Mouse (Mus musculus): ENCODE data around the gene Ppp4r3b. TPM values are rescaled to one million over a fixed set of nuclear protein-coding genes. Genes with fewer than 3 reads are reported as not detected.

Ppp4r3b gene
- polyA plus RNA-seq, 1 experiment, result 41.6 TPM

DNA sequence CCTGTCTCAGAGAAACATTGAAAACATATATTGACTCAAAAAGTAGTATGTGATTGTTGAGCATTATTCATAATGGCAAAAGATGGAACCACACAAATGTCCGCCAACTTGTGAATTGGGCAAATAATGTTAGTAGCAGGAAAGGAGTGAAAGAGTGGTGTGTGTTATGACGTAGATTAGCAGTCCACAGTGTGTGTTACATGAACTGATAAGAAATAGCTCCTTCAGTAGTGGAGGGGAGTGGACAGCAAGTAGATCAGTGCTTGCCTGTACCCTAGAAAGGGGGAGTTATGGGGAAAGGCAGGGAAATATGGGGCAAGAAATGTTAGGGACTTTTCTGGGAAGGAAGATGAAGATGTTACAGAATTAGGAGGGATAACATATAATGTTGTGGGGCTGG lies 43.5 kb downstream of the Ppp4r3b start:
- H3K4me1 ChIP-seq (ENCODE audit: control insufficient read depth, insufficient read depth, low read length), result no peaks in the 10 kb centered on the region
- WGBS, result 65% methylated on average over 2 of the region's 2 CpGs

DNA sequence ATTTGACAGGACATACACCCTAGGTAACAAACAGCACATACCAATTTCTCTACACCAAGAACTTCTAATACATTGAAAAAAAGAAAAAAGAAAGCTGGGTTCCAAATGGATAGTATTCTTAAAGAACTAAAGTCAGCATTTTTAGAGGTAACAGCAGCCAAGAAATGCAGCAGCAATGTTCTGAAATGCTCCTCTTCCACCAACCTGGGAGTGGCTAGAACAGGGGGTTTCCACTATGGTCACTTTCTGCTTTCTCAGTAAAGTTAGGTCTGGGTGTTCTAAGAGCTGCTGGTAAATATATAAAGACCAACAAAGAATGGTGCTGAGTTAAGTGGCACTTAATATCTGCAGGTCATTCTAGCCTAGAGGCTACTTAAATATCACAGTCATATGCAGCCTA lies 46.4 kb downstream of the Ppp4r3b start:
- H3K4me1 ChIP-seq (ENCODE audit: control insufficient read depth, insufficient read depth, low read length), result no peaks in the 10 kb centered on the region
- H3K4me3 ChIP-seq (replicated peaks; ENCODE audit: control insufficient read depth, low read depth, low read length), result no peak overlapping the region
- no peak overlapping the region for H3K27ac ChIP-seq (ENCODE audit: control insufficient read depth, insufficient read depth, low read depth, low read length, poor library complexity)
- TF ChIP-seq CTCF (IDR thresholded peaks at IDR 0.05; ENCODE audit: control insufficient read depth, insufficient read depth, low read length) (no peak), POLR2A (IDR thresholded peaks at IDR 0.05; ENCODE audit: borderline replicate concordance, control insufficient read depth, low read depth, low read length) (no peak)

More for the DNA sequence above, 43.5 kb downstream of the Ppp4r3b start:
- TF ChIP-seq POLR2A (IDR thresholded peaks at IDR 0.05; ENCODE audit: borderline replicate concordance, control insufficient read depth, low read depth, low read length) (no peak), CTCF (IDR thresholded peaks at IDR 0.05; ENCODE audit: control insufficient read depth, insufficient read depth, low read length) (no peak)
- Histone ChIP-seq H3K27ac (ENCODE audit: control insufficient read depth, insufficient read depth, low read depth, low read length, poor library complexity) (no peak overlapping the region), H3K4me3 (replicated peaks; ENCODE audit: control insufficient read depth, low read depth, low read length) (no peak overlapping the region)

DNA sequence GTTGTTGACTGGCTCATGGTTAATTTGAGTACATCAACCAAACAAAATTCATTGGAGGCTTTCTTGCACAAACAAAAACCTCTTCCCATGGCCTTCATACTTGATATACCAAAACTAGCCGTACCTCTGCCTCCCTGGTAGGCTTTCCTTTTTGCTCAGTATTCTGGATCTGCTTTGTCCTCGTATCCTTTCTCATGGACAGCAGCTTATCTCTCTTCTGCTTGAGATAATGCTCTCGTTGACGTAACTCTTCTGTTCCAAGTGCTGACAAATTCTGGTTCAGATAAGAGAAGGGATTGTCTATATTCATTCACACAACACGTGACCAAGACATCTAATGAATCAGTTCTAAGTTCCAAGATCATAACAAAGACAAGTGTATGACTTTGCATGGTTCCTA lies 49.6 kb downstream of the Ppp4r3b start:
- no peaks in the 10 kb centered on the region for H3K4me1 ChIP-seq (ENCODE audit: control insufficient read depth, insufficient read depth, low read length)
- H3K27ac ChIP-seq (ENCODE audit: control insufficient read depth, insufficient read depth, low read depth, low read length, poor library complexity), result no peak overlapping the region
- H3K4me3 ChIP-seq (replicated peaks; ENCODE audit: control insufficient read depth, low read depth, low read length), result no peak overlapping the region
- WGBS, result 70% methylated on average over 5 of the region's 5 CpGs
- TF ChIP-seq POLR2A (IDR thresholded peaks at IDR 0.05; ENCODE audit: borderline replicate concordance, control insufficient read depth, low read depth, low read length) (no peak), CTCF (IDR thresholded peaks at IDR 0.05; ENCODE audit: control insufficient read depth, insufficient read depth, low read length) (no peak)

DNA sequence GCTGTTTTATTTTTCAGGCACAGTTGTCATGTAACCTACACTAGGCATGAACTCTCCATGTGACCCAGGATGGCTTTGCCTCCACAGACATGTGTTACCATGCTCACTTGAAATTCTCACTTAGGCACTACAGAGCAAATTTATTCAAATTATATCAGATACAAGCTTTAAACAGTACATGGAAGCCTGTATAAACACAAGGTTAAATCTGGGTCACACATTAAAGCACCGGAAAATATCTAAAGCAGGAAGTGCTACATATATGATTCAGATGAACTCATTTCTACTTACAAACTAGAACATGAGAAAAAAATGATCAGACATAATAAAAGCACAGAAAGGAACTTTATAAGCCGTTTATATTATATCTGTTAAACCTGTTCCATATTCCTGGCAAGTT lies 52.1 kb downstream of the Ppp4r3b start:
- TF ChIP-seq CTCF (IDR thresholded peaks at IDR 0.05; ENCODE audit: control insufficient read depth, insufficient read depth, low read length) (no peak), POLR2A (IDR thresholded peaks at IDR 0.05; ENCODE audit: borderline replicate concordance, control insufficient read depth, low read depth, low read length) (no peak)
- H3K4me1 ChIP-seq (ENCODE audit: control insufficient read depth, insufficient read depth, low read length), result no peaks in the 10 kb centered on the region
- 84% methylated on average over 2 of the region's 2 CpGs for WGBS

DNA sequence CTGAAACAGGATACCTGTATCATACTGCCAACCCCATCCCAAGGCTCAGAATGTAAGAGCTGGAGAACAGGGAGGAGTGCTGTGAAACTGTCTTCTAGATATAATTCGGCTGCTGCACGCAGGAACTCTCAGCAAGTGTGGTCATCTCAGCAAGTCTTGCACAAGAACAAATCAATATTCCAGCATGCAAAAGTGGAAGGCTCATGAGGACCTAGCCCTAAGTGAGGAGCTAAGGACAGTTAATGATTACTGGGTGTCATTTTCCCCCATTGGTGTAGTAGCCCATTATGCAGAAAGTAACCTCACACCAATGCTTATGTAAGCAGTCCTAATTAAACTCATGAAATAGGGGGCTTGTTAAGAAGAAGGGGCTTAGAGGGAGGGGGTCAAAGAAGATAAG lies 56.3 kb downstream of the Ppp4r3b start:
- TF ChIP-seq POLR2A (IDR thresholded peaks at IDR 0.05; ENCODE audit: borderline replicate concordance, control insufficient read depth, low read depth, low read length), result no peak
- no peak for TF ChIP-seq CTCF (IDR thresholded peaks at IDR 0.05; ENCODE audit: control insufficient read depth, insufficient read depth, low read length)
- Histone ChIP-seq H3K4me1 (ENCODE audit: control insufficient read depth, insufficient read depth, low read length) (no peaks in the 10 kb centered on the region), H3K27ac (ENCODE audit: control insufficient read depth, insufficient read depth, low read depth, low read length, poor library complexity) (no peak overlapping the region), H3K4me3 (replicated peaks; ENCODE audit: control insufficient read depth, low read depth, low read length) (no peak overlapping the region)
- 87% methylated on average over 2 of the region's 2 CpGs for WGBS

More for the DNA sequence above, 52.1 kb downstream of the Ppp4r3b start:
- Histone ChIP-seq H3K4me3 (replicated peaks; ENCODE audit: control insufficient read depth, low read depth, low read length) (no peak overlapping the region), H3K27ac (ENCODE audit: control insufficient read depth, insufficient read depth, low read depth, low read length, poor library complexity) (no peak overlapping the region)

DNA sequence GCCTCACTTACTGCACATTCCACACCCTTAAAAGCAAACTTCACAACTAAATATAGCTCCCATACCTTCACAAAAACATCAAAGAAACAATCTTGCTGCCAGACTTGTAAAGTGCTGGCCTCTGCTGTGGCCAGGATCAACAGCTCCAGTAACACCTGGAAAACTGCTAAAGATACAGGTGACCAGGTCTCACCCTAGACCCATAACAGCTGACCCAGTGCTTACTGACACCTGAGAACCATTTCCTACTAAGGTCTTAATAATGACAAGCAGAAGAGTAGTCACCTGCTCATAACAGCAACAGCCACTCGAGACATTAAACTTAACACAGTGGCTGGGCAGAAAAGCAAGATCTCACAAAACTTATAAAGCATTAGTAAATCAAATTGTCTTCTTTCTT lies 60.9 kb downstream of the Ppp4r3b start:
- 70% methylated on average over 1 of the region's 1 CpGs for WGBS
- no peak overlapping the region for H3K27ac ChIP-seq (ENCODE audit: control insufficient read depth, insufficient read depth, low read depth, low read length, poor library complexity)
- no peaks in the 10 kb centered on the region for H3K4me1 ChIP-seq (ENCODE audit: control insufficient read depth, insufficient read depth, low read length)
- no peak overlapping the region for H3K4me3 ChIP-seq (replicated peaks; ENCODE audit: control insufficient read depth, low read depth, low read length)
- no peak for TF ChIP-seq POLR2A (IDR thresholded peaks at IDR 0.05; ENCODE audit: borderline replicate concordance, control insufficient read depth, low read depth, low read length)
- no peak for TF ChIP-seq CTCF (IDR thresholded peaks at IDR 0.05; ENCODE audit: control insufficient read depth, insufficient read depth, low read length)

DNA sequence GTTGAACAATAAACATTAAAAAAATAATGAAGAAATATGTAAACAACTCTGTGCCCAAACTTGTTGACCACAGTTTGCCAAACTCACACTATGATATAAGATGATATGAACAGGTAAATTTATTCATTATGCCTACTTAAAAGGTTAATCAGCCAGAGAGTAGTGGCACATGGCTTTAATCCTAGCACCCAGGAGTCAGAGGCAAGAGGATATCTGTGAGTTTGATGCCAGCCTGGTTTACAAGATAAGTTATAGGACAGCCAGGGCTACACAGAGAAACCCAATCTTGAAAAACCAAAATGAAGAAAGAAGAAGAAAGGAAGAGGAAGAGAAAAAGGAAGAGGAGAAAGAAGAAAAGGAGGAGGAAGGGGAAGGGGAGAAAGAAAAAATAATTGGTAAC lies 64.7 kb downstream of the Ppp4r3b start:
- TF ChIP-seq POLR2A (IDR thresholded peaks at IDR 0.05; ENCODE audit: borderline replicate concordance, control insufficient read depth, low read depth, low read length) (no peak), CTCF (IDR thresholded peaks at IDR 0.05; ENCODE audit: control insufficient read depth, insufficient read depth, low read length) (no peak)
- no peak overlapping the region for H3K27ac ChIP-seq (ENCODE audit: control insufficient read depth, insufficient read depth, low read depth, low read length, poor library complexity)
- no peak overlapping the region for H3K4me3 ChIP-seq (replicated peaks; ENCODE audit: control insufficient read depth, low read depth, low read length)
- H3K4me1 ChIP-seq (ENCODE audit: control insufficient read depth, insufficient read depth, low read length), result no peaks in the 10 kb centered on the region

DNA sequence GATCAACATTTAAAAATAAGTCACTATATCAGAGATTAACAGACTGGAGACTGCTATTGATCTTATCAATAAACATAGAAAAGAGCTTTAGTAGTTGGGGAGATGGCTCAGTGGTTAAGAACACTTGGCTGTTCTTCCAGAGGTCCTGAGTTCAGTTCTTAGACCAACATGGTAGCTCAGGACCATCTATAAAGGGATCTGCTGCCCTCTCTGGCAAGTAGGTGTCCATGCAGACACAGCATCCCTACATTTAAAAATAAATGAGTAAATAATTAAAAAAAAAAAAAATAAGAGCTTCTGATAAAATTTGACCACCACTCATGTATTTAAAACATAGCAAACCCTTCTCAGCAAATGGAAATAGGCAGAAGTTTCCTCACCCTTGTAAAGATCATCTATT lies 65.4 kb downstream of the Ppp4r3b start:
- Histone ChIP-seq H3K27ac (ENCODE audit: control insufficient read depth, insufficient read depth, low read depth, low read length, poor library complexity) (no peak overlapping the region), H3K4me3 (replicated peaks; ENCODE audit: control insufficient read depth, low read depth, low read length) (no peak overlapping the region), H3K4me1 (ENCODE audit: control insufficient read depth, insufficient read depth, low read length) (no peaks in the 10 kb centered on the region)
- no peak for TF ChIP-seq POLR2A (IDR thresholded peaks at IDR 0.05; ENCODE audit: borderline replicate concordance, control insufficient read depth, low read depth, low read length)
- no peak for TF ChIP-seq CTCF (IDR thresholded peaks at IDR 0.05; ENCODE audit: control insufficient read depth, insufficient read depth, low read length)

DNA sequence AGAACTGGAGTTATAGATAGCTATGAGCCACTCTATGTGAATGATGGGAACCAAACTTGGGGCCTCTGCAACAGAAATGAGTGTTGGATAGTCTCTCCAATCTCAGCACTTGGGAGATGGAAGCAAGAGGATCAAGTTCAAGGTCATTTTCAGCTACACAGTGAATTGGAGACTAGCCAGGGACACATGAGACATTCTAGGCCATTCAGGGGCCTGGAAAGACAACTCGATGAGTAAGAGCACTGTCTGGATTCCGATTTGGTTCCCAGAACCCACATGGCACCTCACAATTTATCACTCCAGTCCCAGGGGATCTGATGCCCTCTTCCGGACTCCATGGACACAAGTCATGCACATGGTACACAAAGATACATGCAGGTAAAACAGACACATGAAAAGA lies 65.9 kb downstream of the Ppp4r3b start:
- H3K4me3 ChIP-seq (replicated peaks; ENCODE audit: control insufficient read depth, low read depth, low read length), result no peak overlapping the region
- 95% methylated on average over 3 of the region's 3 CpGs for WGBS
- no peak overlapping the region for H3K27ac ChIP-seq (ENCODE audit: control insufficient read depth, insufficient read depth, low read depth, low read length, poor library complexity)
- H3K4me1 ChIP-seq (ENCODE audit: control insufficient read depth, insufficient read depth, low read length), result no peaks in the 10 kb centered on the region
- no peak for TF ChIP-seq POLR2A (IDR thresholded peaks at IDR 0.05; ENCODE audit: borderline replicate concordance, control insufficient read depth, low read depth, low read length)
- no peak for TF ChIP-seq CTCF (IDR thresholded peaks at IDR 0.05; ENCODE audit: control insufficient read depth, insufficient read depth, low read length)

All from bone marrow, adult 2 months (tissue).